Mouse (Mus musculus) intestine, embryonic 14.5 days (tissue): ENCODE results near the gene Gla. TPM values are rescaled to one million over a fixed set of nuclear protein-coding genes. Genes with fewer than 3 reads are reported as not detected.

ENCODE experiments used
- ATAC-seq: fragments of 200-750 bp; cut with Nextera tagmentation; replicated peaks from 2 replicates; pipeline ENCODE4 v1.8.0; 2017; ENCODE audit warnings: low read depth, moderate number of reproducible peaks, moderate TSS enrichment, moderate library complexity; ENCODE audit not compliant: low FRiP score, low TSS enrichment
- DNase-seq: peaks from one replicate; pipeline ENCODE4 v3.0.0-alpha.2; 2018; ENCODE audit warnings: low spot score
- H3K27ac ChIP-seq: fragments of 300-500 bp; sonication (generic); 2 replicates; pipeline ENCODE4 v1.5.1; 2014; ENCODE audit warnings: low read depth, mild to moderate bottlenecking, control low read depth
- H3K27me3 ChIP-seq: fragments of 300-500 bp; sonication (generic); replicated peaks from 2 replicates; pipeline ENCODE4 v1.6.1; 2014; ENCODE audit warnings: low read length, control low read depth; ENCODE audit not compliant: control insufficient read depth, insufficient read depth
- H3K36me3 ChIP-seq: fragments of 300-500 bp; sonication (generic); 2 replicates; pipeline ENCODE4 v1.6.1; 2014; ENCODE audit warnings: low read length, control low read depth; ENCODE audit not compliant: control insufficient read depth, insufficient read depth
- H3K4me1 ChIP-seq: fragments of 300-500 bp; sonication (generic); replicated peaks from 2 replicates; pipeline ENCODE4 v1.6.1; 2014; ENCODE audit warnings: low read length, control low read depth, mixed read lengths; ENCODE audit not compliant: control insufficient read depth, insufficient read depth
- H3K4me2 ChIP-seq: fragments of 300-500 bp; sonication (generic); 2 replicates; pipeline ENCODE4 v1.6.1; 2014; ENCODE audit warnings: low read length
- H3K4me3 ChIP-seq: fragments of 300-500 bp; sonication (generic); 2 replicates; pipeline ENCODE4 v1.5.1; 2014; ENCODE audit warnings: low read depth, low read length, control low read depth, mixed read lengths
- H3K9ac ChIP-seq: fragments of 300-500 bp; sonication (generic); 2 replicates; pipeline ENCODE4 v1.6.1; 2014; ENCODE audit warnings: mild to moderate bottlenecking, low read length
- H3K9me3 ChIP-seq: fragments of 300-500 bp; sonication (generic); 2 replicates; pipeline ENCODE4 v1.6.1; 2016; ENCODE audit warnings: low read length, control low read depth; ENCODE audit not compliant: control insufficient read depth
- WGBS: fragments of 180-500 bp; shearing (Covaris S2); extraction: QIAGEN DNeasy Blood & Tissue Kit; methylation state at CpG from one replicate; pipeline ENCODE4 v1.1.7; 2014; 5-methylcytosine and 5-hydroxymethylcytosine counted together
- polyA plus RNA-seq: library from polyadenylated mRNA; unstranded; fragments of >200 nt; fragmentation: Nextera tagmentation; extraction: Ambion mirVana; gene quantifications from 2 replicates; pipeline ENCODE4 v1.2.1, GENCODE M21; 2014

The Gla gene
- polyA plus RNA-seq, 1 experiment from 2014 or later, result 7.4 TPM

DNA sequence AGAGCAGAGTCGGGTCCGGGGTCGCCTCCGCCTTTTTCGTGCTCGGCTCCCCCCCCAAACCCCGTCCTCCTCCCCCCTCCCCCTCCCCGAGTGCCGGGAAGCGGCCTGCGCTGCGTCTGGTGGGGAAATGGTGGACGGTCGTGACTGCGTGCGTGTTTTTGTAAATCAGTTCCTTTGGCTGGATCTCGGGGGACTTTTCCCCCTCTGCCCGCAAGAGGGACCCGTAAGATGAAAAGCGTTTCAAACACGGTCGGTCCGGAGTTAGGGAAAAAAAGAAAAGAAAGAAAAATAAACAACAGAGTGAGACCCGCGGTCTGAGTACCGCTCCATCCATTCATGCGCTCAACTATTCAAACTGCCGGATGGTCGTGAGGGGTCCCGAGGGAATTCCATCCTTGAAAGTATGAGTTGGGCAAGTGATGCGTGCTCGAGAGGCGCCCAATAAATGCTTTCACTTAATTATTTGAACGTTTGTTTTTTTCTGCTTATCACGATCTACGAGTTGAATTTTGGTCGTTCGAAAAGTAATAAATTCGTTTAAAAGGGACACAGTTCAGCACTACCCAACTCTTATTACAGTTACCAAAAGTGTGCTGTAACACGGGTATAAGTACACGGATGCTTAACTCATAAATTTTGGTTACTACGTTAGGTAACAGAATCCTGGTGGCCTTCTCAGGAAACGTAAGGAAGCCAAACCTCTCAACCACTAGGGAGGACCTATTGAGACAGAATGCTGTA, 625 bp upstream of the Gla start:
- no peak for DNase-seq
- peak; percentile 82 for ATAC-seq
- 11% methylated on average over 41 of the region's 43 CpGs for WGBS
- Histone ChIP-seq H3K4me3 (peak overlapping the region; percentile 55), H3K9ac (peak overlapping the region; percentile 55), H3K4me1 (no peaks in the 10 kb centered on the region), H3K36me3 (no peaks in the 10 kb centered on the region), H3K9me3 (no peaks in the 10 kb centered on the region), H3K27me3 (no peaks in the 10 kb centered on the region), H3K27ac (peak overlapping the region; percentile 85), H3K4me2 (peak overlapping the region; percentile 48)

DNA sequence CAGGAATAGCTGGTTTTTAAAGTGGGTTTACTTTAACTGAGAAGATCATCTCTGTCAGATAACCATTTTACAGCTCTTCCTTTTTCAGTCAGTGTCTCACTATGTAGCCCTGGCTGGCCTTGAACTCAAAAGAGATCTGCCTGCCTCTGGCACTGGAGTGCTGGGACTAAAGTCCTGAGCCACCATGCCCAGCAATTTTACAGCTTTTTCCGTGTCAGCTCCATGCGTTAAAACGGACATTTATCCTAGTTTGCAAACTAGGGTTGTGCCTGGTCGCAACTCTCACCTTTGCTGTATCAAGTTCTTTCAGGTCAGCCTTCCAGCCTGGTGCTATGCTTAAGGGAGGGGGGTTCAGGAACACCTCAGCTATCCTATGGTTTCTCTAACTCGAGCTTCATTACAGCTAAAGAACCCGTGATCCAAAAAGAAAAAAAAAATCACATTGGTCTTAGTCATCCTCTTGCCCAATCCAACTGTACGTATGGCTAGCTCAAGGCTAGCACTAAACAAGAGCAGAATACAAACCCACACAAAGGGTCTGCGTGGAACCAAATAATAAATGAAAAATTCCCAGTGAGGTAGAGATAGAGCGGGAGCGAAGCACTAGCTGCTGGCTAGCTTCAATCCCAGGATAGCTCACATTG, 881 bp downstream of the Gla start:
- DNase-seq, result no peak
- H3K4me1 ChIP-seq, result no peaks in the 10 kb centered on the region
- no peaks in the 10 kb centered on the region for H3K36me3 ChIP-seq
- H3K9me3 ChIP-seq, result no peaks in the 10 kb centered on the region
- peak overlapping the region; percentile 51 for H3K9ac ChIP-seq
- no peak for ATAC-seq
- 22% methylated on average over 10 of the region's 10 CpGs for WGBS
- H3K4me2 ChIP-seq, result peak overlapping the region; percentile 49
- peak overlapping the region; percentile 54; the same call in 1 of the 2 replicates for H3K27ac ChIP-seq
- H3K27me3 ChIP-seq, result no peaks in the 10 kb centered on the region
- peak overlapping the region; percentile 55 for H3K4me3 ChIP-seq

DNA sequence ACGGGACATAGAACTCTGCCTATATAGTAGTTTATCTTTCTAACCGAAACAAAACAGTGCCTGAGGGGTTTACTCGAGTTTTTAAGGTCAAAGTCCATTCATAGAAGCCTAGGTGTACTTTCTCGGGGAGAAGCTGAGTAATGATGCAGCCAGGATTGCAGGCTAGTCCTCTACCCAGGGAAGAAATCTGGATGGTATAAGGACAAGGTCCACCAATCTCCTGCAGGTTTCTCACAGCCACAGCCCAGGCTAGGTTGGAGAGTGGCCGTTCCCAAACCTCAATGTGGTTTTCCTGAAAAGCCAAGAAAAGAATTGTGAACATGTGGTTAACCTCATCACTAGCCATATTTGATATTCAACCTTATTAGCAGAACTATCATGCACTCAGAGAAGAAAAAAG, 11.1 kb downstream of the Gla start:
- Histone ChIP-seq H3K27me3 (no peaks in the 10 kb centered on the region), H3K4me2 (no peak overlapping the region), H3K36me3 (peaks cover 7% of the 10 kb centered on the region), H3K9ac (no peak overlapping the region), H3K4me3 (no peak overlapping the region), H3K27ac (no peak overlapping the region), H3K4me1 (no peaks in the 10 kb centered on the region), H3K9me3 (no peaks in the 10 kb centered on the region)
- WGBS, result 50% methylated on average over 5 of the region's 5 CpGs
- DNase-seq (peak; percentile 6), ATAC-seq (no peak)

DNA sequence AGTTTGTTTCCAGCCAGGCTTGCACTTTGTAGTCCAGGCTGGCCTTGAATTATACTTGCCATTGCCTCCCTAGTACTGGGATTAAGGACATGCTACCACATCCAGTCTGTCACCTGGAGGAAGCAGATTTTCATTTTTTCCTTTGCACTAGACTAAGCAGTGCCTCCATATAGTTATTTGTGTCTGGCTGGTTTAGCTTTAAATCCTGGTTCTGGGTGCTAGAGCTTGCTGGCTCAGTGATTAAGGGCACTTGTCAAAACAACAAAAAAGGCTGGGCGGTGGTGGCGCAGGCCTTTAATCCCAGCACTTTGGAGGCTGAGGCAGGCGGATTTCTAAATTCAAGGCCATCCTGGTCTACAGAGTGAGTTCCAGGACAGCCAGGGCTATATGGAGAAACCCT, 11.9 kb downstream of the Gla start:
- H3K4me1 ChIP-seq, result no peaks in the 10 kb centered on the region
- no peak for ATAC-seq

DNA sequence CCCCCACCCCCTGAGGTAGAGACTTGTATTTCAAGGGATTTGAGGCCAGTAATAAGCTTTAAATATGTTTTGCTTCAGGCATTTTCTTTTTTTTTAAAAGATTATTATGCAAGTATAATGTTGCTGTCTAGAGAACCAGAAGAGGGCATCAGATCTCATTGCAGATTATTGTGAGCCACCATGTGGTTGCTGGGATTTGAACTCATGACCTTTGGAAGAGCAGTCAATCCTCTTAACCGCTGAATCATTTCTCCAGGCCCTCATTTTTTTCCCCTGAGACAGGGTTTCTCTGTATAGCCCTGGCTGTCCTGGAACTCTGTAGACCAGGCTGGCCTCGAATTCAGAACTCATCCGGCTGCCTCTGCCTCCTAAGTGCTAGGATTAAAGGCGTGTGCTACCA, 12.7 kb downstream of the Gla start:
- Histone ChIP-seq H3K4me3 (no peak overlapping the region), H3K27ac (no peak overlapping the region), H3K27me3 (no peaks in the 10 kb centered on the region), H3K9me3 (no peaks in the 10 kb centered on the region), H3K4me2 (no peak overlapping the region), H3K4me1 (no peaks in the 10 kb centered on the region), H3K9ac (no peak overlapping the region), H3K36me3 (peaks cover 7% of the 10 kb centered on the region)
- 82% methylated on average over 4 of the region's 4 CpGs for WGBS
- DNase-seq (no peak), ATAC-seq (no peak)

More for the DNA sequence above, 11.9 kb downstream of the Gla start:
- Histone ChIP-seq H3K9me3 (no peaks in the 10 kb centered on the region), H3K4me2 (no peak overlapping the region), H3K27me3 (no peaks in the 10 kb centered on the region), H3K27ac (no peak overlapping the region), H3K36me3 (peaks cover 7% of the 10 kb centered on the region), H3K4me3 (no peak overlapping the region), H3K9ac (no peak overlapping the region)
- DNase-seq, result no peak
- WGBS, result 85% methylated on average over 3 of the region's 3 CpGs

DNA sequence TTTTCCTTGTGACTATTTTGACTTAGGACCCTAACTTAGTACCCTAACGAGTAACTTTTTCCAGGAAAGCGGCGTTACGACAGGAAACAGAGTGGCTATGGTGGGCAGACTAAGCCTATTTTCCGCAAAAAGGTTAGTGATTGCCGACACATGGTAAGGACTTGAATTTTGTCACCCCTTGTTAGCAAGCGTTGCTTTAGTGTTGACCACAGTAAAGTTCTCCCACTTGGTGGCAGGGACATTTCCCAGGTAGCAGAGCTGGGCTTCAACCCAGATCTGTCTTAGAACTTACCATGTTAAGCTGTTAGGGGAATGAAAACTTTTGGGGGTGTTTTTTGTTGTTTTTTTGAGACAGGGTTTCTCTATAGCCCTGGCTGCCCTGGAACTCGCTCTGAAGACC, 14.5 kb downstream of the Gla start:
- H3K36me3 ChIP-seq, result peaks cover 7% of the 10 kb centered on the region
- H3K4me2 ChIP-seq, result peak overlapping the region; percentile 66
- peak overlapping the region; percentile 52 for H3K4me3 ChIP-seq
- H3K9me3 ChIP-seq, result no peaks in the 10 kb centered on the region
- H3K27me3 ChIP-seq, result no peaks in the 10 kb centered on the region
- ATAC-seq, result no peak
- H3K9ac ChIP-seq, result peak overlapping the region; percentile 74
- DNase-seq, result no peak
- 29% methylated on average over 8 of the region's 8 CpGs for WGBS
- H3K27ac ChIP-seq, result no peak overlapping the region
- no peaks in the 10 kb centered on the region for H3K4me1 ChIP-seq

DNA sequence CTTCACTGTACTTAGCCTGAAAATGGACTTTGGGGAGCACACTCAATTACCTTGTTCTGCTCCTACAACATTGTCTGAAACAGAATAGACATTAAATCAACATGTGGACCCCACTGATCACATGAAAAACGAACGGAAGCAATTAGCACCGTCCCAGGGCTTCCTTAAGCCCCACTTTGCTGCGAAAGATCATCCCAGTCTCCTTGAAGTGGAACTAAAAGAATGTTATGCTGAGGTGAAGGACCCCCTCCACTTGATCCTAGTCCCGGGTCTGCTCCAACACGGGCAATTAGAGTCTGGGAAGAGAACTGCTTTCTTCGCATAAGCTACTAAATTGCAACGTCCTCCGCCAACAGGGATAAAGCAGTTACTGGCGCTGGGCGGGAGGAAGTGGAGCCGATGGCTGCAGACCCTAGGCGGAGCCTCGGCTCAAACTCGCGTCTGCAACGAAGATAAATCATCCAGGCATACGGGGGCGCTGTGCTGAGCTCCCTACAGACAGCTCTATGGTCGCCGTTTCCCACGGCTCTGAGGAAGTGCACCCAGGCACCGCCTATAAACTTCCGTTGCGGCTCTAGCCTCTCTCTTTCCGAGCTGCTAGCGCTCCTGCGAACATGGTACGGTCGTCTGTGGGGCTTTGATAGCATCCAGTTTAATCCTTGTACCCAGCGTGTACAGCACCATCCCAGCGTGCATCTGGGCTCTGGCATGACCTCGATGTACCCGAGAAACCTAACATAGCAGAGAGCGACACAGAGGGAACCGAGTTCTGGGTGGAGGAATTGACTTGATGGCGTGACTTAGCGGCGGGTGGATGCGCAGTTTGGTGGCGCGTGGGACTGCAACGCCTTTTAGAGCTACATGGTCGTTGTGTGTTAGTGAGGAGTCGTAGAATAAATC, 15.6 kb downstream of the Gla start, which contains the start of gene Rpl36a:
Rpl36a (plus strand) TSS at position 552 of the 900 bp plus-strand sequence.
- 15% methylated on average over 45 of the region's 45 CpGs for WGBS
- ATAC-seq (peak; percentile 95), DNase-seq (peak; percentile 88)
- Histone ChIP-seq H3K36me3 (peaks cover 7% of the 10 kb centered on the region), H3K4me2 (peak within 1 kb of the TSS; percentile 66), H3K9ac (peak within 1 kb of the TSS; percentile 74), H3K4me1 (no peaks in the 10 kb centered on the region), H3K27me3 (no peaks in the 10 kb centered on the region), H3K4me3 (peak within 1 kb of the TSS; percentile 52), H3K27ac (peak within 1 kb of the TSS; percentile 72), H3K9me3 (no peaks in the 10 kb centered on the region)

DNA sequence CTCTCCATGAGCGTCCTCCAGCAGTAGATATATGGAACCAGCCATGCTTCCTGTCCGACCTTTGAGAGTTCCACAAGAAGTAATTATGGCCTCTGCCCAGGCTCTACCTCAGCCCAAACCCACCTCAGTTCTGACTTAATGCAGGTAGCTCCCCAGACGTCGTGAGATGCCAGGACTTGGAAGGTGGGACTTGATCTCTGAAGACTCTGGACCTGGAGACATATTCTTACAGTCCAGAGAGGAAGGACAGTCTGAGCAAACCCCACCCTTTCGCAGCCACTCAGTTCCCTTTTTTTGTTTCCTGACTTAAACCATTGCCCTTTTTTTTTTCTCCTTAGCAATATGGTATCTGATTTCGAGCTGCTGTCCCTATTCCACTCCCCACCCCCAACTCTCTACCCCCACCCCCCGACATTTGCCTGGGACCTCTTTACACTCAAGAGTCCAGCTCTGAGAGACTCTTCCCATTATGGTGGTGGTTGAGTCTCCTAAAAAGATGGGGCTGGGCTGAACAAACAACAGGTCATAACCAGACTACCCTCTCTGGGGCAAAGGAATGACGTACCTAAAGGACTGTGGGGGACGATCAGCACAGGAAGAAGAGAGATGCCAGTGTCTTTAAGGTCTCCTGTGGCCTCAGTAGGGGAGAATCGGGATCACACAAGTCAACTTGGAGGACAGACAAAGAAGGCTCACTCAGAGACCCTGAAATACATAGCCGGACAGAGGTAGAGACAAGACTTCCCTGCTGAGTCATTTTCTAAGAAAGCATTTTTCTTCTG, 17.8 kb downstream of the Gla start, which contains the start of gene Btk:
Btk (minus strand) TSS at position 683 of the 782 bp plus-strand sequence.
- DNase-seq (no peak), ATAC-seq (no peak)
- no peaks in the 10 kb centered on the region for H3K4me1 ChIP-seq
- no peak within 1 kb of the TSS for H3K4me3 ChIP-seq
- no peak within 1 kb of the TSS for H3K9ac ChIP-seq
- WGBS, result 76% methylated on average over 11 of the region's 11 CpGs
- no peak within 1 kb of the TSS for H3K4me2 ChIP-seq
- no peaks in the 10 kb centered on the region for H3K9me3 ChIP-seq
- no peaks in the 10 kb centered on the region for H3K36me3 ChIP-seq
- H3K27me3 ChIP-seq, result no peaks in the 10 kb centered on the region
- no peak within 1 kb of the TSS for H3K27ac ChIP-seq
